Mouse (Mus musculus) right cerebral cortex, adult 18-20 months (tissue): ENCODE results near the gene Iqgap3.
A peak's percentile ranks its signal among the peaks of the same experiment; 100 is the strongest.

Experiments used
- DNase-seq: peaks from one replicate; pipeline ENCODE4 v3.0.0; 2022; ENCODE audit warnings: mixed read lengths

Gene Iqgap3

DNA sequence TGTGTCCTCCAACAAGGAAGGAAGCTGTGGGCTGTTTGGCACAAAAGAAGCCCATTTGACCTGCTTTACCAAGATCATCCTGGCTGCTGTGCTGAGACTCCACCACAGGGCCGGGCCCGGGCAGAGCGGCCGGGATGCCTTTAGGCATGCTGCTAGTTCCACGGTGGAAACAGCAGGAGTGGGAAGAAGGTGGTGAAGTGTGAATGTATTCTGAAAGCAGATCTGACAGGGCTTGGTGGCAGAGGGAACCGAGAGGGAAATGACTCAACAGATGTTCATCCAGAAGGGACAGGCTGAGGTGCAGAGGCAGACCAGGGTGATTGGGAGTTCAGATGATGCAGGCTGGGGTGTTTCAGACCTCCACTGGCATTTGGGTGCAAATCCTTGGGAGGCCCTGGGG is 15.9 kb downstream of the Iqgap3 start:
- peak; percentile 35 for DNase-seq

DNA sequence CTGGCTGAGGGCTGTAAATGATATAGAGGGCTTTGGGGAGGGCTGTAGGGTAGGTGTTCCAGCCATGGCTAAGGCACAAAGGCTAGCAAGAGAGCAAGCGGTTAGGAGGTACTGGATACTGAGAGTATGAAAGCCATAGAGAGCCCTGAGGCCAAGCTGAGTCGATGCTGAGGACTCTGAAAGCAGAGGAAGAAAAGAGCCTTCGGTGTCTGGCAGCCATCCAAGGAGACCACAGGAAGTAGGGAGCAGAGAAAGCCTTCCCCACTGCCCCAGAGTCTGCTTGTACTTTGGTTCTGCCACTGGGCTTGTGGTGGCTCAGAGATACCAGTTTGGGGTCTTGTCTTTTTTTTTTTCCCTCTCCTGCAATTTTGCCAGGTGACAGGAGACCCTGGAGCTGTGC is 18.5 kb downstream of the Iqgap3 start:
- DNase-seq, result no peak

DNA sequence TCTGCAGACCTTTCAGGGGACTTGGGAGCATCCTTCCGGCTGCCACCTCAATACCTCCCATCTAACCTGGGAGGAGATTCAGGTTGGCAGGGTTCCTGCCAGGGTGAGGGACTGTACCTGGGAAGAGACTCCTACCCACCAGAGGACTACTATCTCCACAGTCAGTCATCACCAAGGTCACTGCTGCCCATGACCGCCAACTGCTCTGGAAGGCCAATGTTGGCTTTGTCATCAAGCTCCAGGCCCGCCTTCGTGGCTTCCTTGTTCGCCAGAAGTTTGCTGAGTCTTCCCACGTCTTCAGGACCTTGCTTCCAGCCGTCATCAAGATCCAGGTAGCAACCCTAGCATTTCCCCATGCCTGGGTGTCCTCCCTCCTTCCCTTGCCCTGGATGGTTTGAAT is 20.0 kb downstream of the Iqgap3 start:
- no peak for DNase-seq

DNA sequence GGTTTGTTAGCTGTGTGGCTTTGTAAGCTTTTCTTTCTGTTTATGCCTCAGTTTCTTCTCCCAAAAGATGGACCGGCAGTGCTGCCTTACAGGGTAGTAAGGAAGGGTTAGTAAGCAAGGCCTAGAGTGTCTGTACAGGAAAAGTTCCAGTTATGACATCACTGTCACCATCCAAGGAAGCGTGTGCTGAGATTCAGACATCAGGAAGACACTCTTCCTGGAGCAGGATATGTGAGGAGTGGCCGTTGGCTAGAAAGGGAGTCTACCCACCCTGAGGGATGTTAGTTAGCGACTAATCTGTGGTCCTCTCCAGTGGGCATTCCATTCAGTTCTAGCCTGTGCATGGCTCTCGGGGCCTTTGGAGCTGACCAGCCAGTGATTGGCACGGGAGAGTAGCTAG is 20.4 kb downstream of the Iqgap3 start:
- DNase-seq, result no peak

DNA sequence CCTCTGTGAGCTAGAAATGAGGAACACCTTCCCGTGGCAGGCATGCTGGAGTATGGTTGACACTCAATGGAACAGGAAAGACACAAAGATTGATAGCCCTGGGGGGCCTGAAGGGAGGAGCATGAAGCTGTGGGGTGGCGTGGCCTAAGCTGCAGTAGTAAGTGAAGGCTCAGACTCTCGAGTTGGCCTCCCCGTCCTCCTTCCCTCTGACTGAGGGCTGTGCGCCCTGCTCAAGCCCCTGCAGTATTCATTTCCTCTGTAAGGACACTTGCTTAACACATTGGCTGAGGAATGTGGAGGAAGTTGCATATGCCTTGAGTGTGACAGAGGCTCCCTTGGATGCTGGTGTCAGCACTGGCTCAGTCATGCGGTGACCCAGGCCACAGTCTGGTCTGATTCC is 20.8 kb downstream of the Iqgap3 start:
- DNase-seq, result no peak

DNA sequence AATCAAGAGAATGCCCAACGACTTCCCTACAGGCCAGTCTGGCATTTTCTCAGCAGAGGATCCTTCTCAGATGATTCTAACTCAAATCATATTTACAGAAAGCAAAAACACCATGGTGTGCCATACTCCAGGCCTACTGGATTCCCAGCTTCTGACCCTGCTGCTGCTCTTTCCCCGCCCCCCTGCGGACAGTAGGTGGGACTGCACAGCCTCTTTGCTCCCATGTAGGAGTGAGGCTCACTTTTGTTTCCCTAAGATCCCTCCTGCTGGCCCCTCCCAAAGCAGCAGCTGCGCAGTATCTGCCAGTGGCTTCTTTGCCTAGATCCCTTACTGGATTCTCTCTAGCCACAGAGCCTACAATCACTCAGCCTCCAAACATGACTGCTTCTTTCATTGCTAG is 24.4 kb downstream of the Iqgap3 start:
- no peak for DNase-seq

DNA sequence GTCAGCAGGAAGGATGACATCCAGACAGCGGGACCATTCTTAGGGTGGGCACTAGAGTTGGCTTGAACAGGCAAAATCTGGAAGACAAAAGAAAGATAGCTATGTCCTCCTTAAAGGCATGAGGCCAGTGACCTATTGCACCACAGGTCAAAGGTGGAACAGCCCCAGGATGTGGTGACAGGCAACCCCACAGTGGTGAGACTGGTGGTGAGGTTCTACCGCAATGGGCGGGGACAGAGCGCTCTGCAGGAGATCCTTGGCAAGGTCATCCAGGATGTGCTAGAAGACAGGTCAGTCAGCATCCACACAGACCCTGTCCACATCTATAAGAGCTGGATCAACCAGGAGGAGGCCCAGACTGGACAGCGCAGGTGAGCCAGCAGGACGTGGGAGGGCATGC is 27.4 kb downstream of the Iqgap3 start:
- DNase-seq, result no peak

DNA sequence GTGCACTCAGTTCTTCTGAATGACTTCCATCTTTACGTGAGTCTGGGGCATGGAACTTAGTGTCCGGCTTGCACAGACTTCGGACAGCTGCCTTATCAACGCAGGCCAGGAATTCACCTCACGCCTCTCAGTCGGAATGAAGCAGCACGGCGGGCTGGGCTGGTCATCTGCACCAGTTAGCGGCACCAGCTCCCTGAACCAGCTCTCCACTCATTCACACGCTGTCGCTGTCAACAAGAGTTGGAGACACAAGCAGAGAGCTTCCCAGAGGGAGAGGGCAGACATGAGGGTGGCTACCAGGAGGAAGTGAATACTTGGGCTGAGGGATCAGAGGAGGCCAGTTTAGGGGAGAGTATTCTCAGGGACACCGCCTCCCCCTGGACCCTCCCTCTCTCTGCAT is 32.6 kb downstream of the Iqgap3 start:
- DNase-seq, result no peak

DNA sequence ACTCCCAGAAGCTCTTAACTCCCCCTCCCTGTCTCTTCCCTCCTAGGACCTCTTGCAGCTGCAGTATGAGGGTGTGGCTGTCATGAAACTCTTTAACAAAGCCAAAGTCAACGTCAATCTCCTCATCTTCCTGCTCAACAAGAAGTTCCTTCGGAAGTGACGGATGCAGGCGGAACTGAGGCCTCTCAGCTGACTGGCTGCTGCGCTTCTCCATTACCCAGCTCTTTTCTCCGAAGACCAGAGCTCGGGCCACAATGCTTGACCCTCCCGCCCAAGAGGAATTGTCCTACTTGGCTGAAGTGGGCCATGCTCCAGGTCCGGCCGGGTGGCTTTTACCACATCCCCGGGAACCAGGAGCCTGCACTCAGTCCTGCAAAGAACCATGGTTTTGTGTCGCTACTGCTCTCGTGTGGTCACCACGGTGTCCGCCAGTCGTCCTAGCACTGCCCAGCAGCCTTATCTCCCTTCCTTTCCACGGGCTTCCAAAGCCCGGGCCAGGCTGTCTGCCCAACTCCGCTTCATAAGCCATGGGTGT is 38.4 kb downstream of the Iqgap3 start:
- no peak for DNase-seq

DNA sequence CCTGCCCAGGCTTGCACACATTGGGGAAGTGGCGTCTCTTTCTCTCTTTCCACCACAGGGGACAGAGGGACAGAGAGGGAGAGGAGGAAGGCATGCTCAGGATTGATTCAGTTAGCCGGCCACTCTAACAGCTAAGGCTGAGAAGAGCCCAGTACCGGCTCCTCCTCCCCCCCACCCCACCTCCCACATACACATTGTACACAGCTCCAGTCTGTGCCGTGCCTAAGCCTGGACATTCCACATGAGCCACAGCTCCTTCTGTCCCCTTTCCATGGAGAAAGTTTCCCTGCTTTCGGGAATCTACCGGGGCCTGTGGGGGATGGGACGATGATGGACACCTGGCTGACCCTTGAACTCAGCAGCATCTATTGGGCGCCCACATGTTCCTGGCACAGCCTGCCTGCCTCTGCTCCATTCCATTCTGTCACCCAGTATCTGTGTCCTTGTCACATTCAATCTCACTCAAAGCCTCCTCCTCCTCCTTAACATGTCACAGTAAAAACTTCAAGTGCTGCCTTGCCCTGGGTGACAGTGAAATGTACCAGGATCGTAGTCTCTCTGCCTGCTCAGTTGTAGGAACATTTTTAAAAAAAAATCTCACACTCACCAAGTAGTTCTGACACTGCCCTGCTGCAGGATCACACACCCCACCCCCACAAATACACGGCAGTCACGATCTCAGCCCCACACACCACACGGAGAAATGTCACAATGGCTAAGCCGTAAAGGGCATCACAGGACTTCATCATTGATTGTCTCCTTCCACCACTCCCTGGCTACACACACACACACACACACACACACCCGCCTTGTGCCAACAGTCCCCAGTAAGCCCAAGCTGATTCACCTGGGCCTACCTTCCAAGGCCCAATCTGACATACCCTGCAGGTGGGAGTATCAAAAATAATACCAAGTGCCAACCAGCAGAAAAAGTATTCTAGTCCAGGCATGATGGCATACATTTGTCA is 39.7 kb downstream of the Iqgap3 start:
- no peak for DNase-seq

DNA sequence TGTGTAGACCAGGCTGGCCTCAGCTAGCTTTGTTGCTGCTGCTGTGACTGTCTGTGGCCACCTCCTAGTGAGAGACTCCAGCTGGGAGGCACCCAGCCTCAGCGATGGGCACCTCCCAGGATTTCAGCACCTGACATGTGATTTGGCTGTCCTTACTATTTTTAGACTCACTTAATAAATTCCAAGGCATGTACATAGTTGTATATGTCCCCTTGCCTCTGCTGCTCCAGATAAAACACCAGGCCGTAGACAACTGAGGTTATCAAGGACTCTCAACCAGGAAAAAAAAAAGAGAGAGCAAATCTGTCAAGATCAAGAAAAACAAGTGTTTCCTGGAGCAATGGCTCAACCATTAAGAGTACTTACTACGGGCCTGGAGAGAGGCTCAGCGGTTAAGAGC is 43.4 kb downstream of the Iqgap3 start:
- DNase-seq, result no peak

DNA sequence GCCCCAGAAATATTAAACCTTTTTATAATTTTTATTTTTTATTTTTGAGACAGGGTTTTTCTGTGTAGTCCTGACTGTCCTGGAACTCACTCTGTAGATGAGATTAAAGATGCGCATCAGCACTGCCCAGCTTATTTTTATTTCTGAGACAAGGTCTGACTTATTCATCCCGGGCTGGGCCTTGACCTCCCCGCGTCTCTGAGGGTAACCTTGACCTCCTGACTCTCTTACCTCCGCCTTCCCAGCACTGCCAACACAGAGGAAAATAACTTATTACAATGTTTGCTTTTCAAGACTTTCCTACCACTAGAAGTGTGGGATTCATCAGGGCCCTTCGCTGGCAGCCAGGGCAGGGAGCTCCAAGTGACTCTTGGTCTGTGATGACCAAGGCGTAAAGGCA is 44.4 kb downstream of the Iqgap3 start:
- no peak for DNase-seq

DNA sequence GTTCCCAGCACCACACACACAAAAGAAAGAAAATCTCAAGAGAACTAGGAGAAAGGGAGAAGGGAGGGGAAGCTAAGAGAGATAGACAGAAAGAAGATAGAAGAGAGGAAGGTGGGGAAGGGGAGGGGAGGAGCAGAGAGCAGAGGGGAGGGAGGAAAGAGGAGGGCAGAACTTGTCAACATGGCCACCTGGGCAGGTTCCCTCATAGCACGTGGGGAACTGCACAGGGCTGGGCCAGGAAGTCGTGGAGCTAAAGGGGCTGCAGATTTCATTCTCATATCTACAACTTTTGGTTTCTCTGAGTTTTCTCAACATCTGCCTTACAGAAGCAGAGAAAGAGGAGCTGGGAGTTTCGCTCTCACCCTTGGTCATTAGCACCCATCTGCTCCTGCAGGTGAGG is 45.9 kb downstream of the Iqgap3 start:
- no peak for DNase-seq

DNA sequence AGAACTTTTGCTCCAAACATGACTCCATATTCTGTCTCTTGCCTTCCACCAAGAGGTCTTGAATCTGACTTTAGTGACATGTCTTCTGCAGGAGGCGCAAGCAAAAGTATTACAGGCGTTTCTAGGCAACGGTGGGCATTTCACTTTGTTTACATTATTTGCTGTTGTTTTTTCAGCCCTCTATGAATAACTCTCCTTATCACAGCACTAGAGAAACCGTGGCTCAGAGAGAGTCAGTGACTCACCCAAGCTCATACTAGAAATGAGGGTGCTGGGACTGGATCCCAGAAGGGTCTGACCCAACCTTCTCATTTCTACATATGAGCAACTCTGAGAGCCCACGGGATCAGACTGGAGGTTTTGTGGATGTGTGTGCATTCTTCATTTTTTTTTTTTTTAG is 46.3 kb downstream of the Iqgap3 start:
- DNase-seq, result no peak

DNA sequence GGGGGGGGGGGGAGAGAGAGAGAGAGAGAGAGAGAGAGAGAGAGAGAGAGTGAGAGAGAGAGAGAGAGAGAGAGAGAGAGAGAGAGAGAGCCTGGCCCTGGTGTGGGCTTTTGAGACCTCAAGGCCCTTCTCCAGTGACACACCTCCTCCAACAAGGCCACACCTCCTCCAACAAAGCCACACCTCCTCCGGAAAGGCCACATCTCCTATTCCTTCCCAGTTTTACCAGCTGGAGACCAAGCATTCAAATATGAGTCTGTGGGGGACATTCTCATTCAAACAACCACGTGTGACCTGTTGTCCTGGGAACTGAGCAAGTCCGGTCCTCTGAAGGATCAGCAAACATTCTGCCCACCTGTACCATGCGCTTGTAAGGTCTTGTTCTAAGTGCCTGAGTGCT is 47.2 kb downstream of the Iqgap3 start:
- DNase-seq, result no peak

DNA sequence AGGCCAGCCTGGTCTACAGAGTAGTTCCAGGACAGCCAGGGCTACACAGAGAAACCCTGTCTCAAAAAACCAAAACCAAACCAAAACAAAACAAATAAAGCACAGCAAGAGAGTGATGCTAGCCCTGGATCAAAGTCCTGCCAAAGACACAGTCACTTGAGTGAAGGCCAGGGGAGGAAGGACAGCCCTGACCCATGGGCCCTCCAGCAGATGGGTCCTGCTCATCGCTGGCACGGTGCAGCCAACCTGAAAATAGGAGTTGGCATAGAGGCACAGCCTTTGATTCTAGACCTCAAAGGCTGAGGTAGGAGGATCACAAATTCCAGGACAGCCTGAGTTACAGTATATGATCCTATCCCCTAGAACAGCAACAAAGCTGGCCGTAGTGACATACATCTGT is 49.3 kb downstream of the Iqgap3 start:
- DNase-seq, result no peak

DNA sequence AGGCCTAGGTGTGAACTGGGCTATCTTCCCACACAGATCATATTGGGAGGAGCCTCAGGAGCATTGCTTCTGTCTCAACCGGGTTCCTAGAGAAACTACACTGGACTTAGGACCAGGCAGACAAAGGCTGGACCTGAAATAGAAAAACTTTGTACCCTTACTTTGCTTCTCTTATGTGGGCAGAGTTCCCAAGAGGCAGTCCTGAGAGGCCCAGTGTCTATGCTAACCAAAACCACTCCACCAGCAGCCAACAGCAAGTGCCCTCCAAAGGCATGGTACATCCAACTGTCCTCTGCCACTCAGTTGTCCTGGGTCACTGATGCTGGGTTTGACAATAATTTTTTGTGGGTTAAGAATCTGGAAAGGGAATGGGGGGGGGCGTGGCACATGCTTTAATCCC is 50.7 kb downstream of the Iqgap3 start:
- DNase-seq, result no peak

DNA sequence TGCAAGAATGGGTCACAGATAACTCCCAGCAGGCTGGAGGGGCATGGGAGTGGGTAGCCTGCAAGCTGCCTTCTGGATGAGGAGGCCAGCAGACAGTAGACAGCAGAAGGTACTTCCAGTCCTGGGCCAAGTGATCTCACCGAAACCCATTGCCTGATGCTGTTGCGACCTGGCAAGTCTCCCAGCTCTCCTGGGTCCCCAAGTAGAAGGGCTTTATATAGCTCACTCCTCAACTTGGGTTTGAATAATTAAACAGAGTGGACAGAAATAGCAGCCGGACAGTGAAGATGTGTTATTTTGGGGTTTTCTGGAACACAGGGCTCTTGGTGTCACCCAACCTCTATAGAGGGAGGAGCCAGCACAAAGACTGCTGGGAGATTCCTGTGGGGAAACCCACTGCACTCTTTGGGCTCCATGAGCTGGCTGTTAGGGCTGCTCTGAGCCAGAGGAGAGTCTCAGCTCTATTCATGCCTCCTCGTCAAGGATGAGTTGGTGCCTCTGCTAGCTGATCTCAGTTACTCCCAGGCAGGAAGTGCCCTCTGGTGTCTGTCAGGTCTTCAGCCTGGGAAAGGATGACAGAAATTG is 51.5 kb downstream of the Iqgap3 start:
- no peak for DNase-seq

DNA sequence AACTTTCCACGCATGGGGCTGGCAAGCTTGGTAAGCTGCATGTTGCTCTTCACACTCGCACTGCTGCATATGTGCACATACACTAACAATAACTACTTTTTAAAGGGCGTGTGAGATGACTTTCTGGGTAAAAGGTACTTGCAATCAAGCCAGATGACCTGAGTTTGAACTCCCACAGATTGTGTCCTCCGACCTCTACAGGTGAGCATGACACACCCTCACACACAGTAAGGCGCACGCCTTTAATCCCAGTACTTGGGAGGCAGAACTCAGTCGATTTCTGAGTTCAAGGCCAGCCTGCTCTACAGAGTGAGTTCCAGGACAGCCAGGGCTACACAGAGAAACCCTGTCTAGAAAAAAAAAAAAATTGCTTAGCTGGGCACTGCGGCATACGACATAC is 54.6 kb downstream of the Iqgap3 start:
- no peak for DNase-seq

DNA sequence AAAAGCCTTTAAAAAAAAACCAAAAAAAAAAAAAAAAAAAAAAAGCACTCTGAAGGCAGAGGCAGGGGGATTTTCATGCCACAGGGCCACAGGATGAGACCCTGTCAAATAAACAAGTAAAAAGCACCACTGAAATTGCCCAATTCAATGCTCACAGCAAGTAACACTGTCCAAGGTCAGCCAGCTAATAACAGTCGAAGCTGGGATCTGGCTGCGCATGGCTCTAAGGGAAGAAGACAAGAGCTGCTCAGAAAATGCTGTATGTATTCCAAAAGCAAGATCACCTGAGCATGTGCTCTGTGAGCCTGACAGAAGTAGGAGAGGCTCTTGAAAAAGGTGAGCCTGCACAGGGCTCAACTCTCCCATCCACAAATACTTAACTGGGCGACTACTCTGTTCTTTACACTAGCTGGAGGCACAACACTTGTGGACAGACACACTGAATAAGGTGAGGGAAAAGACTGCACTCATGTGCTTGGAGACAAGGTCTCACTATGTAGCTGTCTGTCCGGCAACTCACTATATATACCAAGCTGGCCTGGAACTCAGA is 55.2 kb downstream of the Iqgap3 start:
- no peak for DNase-seq

DNA sequence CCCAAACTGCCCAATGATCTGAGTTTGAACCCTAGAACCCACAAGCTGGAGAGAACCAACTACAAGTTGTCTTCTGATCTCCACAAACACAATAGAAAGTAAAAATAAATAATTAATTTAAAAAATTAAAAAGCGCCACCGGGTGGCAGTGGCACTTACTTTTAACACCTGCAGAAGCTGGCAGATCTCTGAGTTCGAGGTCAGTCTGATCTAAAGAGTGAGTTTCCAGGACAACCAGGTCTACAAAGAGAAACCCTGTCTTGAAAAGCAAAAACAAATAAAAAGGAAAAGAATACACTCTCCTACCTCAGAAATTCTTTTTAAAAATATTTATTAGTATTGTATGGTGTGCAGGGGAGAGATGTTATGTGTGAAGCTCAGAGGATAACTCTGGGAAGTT is 56.0 kb downstream of the Iqgap3 start:
- no peak for DNase-seq

DNA sequence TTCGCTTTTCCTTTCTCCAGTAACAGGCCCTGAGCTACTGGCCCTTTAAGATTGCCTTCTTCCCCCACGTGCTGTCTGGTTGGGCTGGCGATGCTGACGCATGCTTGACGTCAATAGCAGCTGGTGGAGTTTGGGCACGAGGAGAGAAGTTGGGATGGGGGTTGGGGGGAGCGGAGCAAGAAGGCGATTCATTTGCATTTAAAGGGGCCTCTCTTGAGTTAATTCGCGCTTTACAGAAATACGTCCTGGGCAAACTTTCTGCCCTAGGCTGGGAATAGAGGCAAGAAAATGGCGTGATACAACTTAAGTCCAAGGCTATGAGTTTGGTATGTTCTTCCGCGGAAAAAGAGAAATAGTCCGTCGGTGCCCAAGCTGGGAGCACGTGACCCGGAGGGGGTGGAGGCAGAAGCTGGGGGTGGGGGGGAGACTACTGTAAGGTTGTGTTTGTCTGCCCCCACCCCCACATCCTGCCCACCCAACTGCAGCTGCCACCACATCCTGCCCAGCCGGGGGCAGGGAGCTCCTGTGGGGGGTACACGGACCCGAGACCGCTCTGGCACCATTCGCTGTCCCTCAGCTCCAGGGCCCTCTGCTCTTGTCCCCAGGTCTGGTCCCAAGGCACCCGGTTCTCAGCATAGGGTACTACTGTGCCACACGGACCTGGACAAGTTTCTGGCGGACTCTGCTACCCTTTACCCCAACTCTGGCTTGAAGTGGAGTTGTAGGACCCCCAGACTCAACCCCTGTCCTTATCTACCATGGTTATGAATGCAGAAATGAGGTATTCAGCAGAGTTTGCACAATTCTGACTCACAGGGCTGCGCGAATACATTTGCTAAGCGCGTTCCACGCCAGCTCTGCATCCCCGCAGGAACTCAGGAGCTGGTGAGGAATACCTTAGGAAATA is 56.8 kb downstream of the Iqgap3 start:
- peak; percentile 98 for DNase-seq
